Mouse (Mus musculus): ENCODE results near the gene Olfr1221. TPM values are rescaled to one million over a fixed set of nuclear protein-coding genes. Genes with fewer than 3 reads are reported as not detected.
"Not testable (repeated sequence)": the region's sequence is repeated elsewhere in the genome, so short reads cannot be mapped to it uniquely, and the experiment has no call there.

Gene Olfr1221
- polyA plus RNA-seq (2015; fragmentation: Nextera tagmentation; extraction: Ambion mirVana) = not detected in 2 replicates

- Histone ChIP-seq H3K27me3 (replicated peaks) (no peaks in the 10 kb centered on the region), H3K4me2 (replicated peaks) (no peak within 1 kb of the TSS), H3K9ac (no peak within 1 kb of the TSS), H3K36me3 (no peaks in the 10 kb centered on the region), H3K4me3 (replicated peaks) (no peak within 1 kb of the TSS), H3K4me1 (replicated peaks) (no peaks in the 10 kb centered on the region), H3K9me3 (no peaks in the 10 kb centered on the region), H3K27ac (no peak within 1 kb of the TSS)
- no peak for ATAC-seq
- 66% methylated on average over 2 of the region's 2 CpGs for WGBS
Measured at GRCm38 (mm10) chr2:89117183-89117582, at the start of gene Olfr1221. Olfr1221 (minus strand) TSS chr2:89117283.

GRCm38 (mm10) chr2:89164711-89165110, 47.6 kb upstream of the Olfr1221 start:
- not testable (repeated sequence) for H3K4me2 ChIP-seq (replicated peaks); H3K27ac ChIP-seq; H3K4me3 ChIP-seq (replicated peaks); ATAC-seq; H3K9me3 ChIP-seq; H3K36me3 ChIP-seq; H3K4me1 ChIP-seq (replicated peaks); H3K27me3 ChIP-seq (replicated peaks); H3K9ac ChIP-seq
- WGBS = 88% methylated on average over 4 of the region's 4 CpGs

DNA sequence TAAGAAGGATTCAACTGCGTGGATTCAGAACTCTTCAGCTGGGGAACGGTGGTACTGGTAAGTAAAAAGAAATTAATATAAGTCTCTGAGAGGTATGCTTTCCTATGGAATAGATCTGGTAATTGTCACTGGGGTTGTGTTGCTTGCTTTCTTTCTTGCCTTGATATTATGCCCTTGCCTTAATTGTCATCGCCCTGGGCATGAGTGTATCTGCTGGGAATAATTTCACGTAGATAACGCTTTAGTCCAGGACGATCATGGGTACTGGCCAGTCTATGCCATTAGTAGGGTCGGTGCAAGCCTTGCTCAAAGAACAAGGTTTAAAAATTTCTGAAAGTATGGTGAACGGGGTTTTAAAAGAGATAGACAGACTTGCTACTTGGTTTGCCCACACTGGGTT, 46.9 kb upstream of the Olfr1221 start, which contains the start of gene Olfr1224-ps1:
Olfr1224-ps1 (minus strand) TSS at position 101 of the 400 bp plus-strand sequence.
- not testable (repeated sequence) for H3K4me3 ChIP-seq (replicated peaks); H3K27ac ChIP-seq; H3K4me2 ChIP-seq (replicated peaks); H3K27me3 ChIP-seq (replicated peaks); H3K36me3 ChIP-seq; ATAC-seq; H3K9me3 ChIP-seq; H3K9ac ChIP-seq; H3K4me1 ChIP-seq (replicated peaks)
- WGBS = 94% methylated on average over 8 of the region's 8 CpGs

DNA sequence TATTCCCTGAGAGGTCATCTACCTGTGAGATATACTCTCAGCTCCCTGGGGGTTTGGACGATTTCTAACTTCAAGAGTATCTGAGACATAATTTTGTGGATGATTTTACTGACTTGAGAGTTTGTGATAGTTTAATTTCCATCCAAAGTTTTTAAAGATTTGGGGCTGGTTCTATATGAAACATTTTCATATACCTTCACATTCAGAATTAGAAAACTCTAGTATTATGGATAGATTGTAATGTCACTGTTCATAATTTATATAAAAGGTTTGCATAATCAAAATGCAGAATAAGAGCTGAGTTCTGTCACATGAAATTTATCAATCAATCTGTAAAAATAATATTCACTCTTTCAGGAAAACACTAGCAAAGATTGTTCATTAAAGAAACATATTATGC, 34.4 kb upstream of the Olfr1221 start, which contains the start of gene Olfr1223:
Olfr1223 (minus strand) TSS at position 101 of the 400 bp plus-strand sequence.
- no peak for ATAC-seq
- H3K9me3 ChIP-seq = no peaks in the 10 kb centered on the region
- H3K4me1 ChIP-seq (replicated peaks) = no peaks in the 10 kb centered on the region
- H3K4me3 ChIP-seq (replicated peaks) = no peak within 1 kb of the TSS
- no peaks in the 10 kb centered on the region for H3K36me3 ChIP-seq
- H3K9ac ChIP-seq = no peak within 1 kb of the TSS
- H3K27me3 ChIP-seq (replicated peaks) = no peaks in the 10 kb centered on the region
- H3K27ac ChIP-seq = no peak within 1 kb of the TSS
- no peak within 1 kb of the TSS for H3K4me2 ChIP-seq (replicated peaks)
- WGBS = 72% methylated on average over 1 of the region's 1 CpGs

GRCm38 (mm10) chr2:89132954-89133353, 15.9 kb upstream of the Olfr1221 start, which contains the start of gene Olfr1222:
Olfr1222 (minus strand) TSS chr2:89133054.
- Histone ChIP-seq H3K4me2 (replicated peaks) (no peak within 1 kb of the TSS), H3K4me1 (replicated peaks) (no peaks in the 10 kb centered on the region), H3K9ac (no peak within 1 kb of the TSS), H3K4me3 (replicated peaks) (no peak within 1 kb of the TSS), H3K36me3 (no peaks in the 10 kb centered on the region), H3K27me3 (replicated peaks) (no peaks in the 10 kb centered on the region), H3K27ac (no peak within 1 kb of the TSS), H3K9me3 (no peaks in the 10 kb centered on the region)
- 55% methylated on average over 3 of the region's 3 CpGs for WGBS
- ATAC-seq = no peak

DNA sequence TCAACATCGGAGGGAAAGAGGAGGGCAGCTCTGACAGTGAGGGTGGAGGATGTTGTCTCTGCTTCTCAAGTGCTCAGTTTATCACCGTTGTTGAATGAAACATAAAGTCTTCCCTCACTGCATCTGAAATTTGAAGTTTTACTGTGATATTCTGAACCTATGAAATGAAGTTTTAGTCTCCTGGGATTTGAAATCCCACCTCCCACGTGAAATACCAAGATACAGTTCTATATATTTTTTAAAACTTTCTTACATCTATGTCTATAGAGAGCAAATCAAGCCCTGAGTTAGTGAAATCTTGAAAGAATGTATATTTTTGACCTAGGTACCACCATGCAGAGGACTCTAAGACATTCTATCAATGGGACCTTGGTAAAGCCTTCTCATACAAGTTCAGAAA, 10.3 kb downstream of the Olfr1221 start, which contains the start of gene Olfr1220:
Olfr1220 (minus strand) TSS at position 101 of the 400 bp plus-strand sequence.
- 67% methylated on average over 3 of the region's 3 CpGs for WGBS
- no peaks in the 10 kb centered on the region for H3K9me3 ChIP-seq
- no peak within 1 kb of the TSS for H3K27ac ChIP-seq
- no peaks in the 10 kb centered on the region for H3K4me1 ChIP-seq (replicated peaks)
- H3K4me2 ChIP-seq (replicated peaks) = no peak within 1 kb of the TSS
- H3K27me3 ChIP-seq (replicated peaks) = no peaks in the 10 kb centered on the region
- no peak within 1 kb of the TSS for H3K9ac ChIP-seq
- no peak for ATAC-seq
- H3K4me3 ChIP-seq (replicated peaks) = no peak within 1 kb of the TSS
- no peaks in the 10 kb centered on the region for H3K36me3 ChIP-seq

DNA sequence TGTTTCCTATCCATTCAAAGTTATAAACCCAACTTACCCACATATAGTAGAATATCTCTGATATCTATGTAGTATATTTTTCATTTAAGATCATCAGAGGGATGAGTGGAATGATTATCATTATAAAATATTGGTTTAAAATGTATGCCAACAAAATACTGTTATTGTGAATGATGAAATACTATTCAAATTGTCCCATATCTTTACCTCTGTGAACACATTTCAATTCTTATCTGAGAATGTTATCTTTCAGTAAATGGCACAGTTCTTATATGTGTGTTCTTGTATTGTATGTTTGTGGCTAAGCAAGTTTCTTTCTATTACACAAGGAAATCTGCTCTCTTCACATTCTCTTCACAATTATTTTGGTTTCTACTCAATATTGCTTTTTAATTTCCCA, 11.4 kb downstream of the Olfr1221 start:
- no peak overlapping the region for H3K9ac ChIP-seq
- no peak for ATAC-seq
- no peak overlapping the region for H3K4me2 ChIP-seq (replicated peaks)
- no peaks in the 10 kb centered on the region for H3K9me3 ChIP-seq
- no peaks in the 10 kb centered on the region for H3K27me3 ChIP-seq (replicated peaks)
- no peak overlapping the region for H3K27ac ChIP-seq
- no peaks in the 10 kb centered on the region for H3K36me3 ChIP-seq
- no peaks in the 10 kb centered on the region for H3K4me1 ChIP-seq (replicated peaks)
- no peak overlapping the region for H3K4me3 ChIP-seq (replicated peaks)

DNA sequence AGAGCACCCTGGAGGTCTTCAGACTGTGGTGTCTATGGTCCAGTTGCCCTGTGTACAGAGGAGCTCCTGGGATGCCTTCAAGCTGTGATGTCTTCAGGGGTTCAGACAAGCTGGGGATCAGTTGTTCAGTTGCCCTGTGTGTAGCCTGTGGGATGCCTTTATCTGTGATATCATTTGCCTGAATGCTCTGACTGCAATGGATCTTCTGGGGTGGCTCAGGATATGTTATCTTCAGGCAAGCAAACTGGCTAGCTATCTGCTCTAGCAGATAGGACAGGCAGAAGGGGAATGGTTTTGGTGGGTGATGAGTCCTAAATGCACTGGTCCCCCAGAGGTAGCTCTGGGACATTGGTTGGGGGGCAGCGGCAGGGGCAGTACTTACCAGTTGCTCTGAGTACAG, 23.2 kb downstream of the Olfr1221 start:
- no peak overlapping the region for H3K4me3 ChIP-seq (replicated peaks)
- H3K9ac ChIP-seq = no peak overlapping the region
- no peak for ATAC-seq
- no peaks in the 10 kb centered on the region for H3K9me3 ChIP-seq
- H3K27me3 ChIP-seq (replicated peaks) = no peaks in the 10 kb centered on the region
- no peak overlapping the region for H3K4me2 ChIP-seq (replicated peaks)
- H3K36me3 ChIP-seq = no peaks in the 10 kb centered on the region
- H3K4me1 ChIP-seq (replicated peaks) = no peaks in the 10 kb centered on the region
- H3K27ac ChIP-seq = no peak overlapping the region
- 93% methylated on average over 1 of the region's 1 CpGs for WGBS

- no peak for ATAC-seq
- 58% methylated on average over 1 of the region's 1 CpGs for WGBS
Measured at GRCm38 (mm10) chr2:89083413-89083812, 33.7 kb downstream of the Olfr1221 start, which contains the start of gene Olfr1219. Olfr1219 (minus strand) TSS chr2:89083513.

GRCm38 (mm10) chr2:89081487-89081886, 35.6 kb downstream of the Olfr1221 start:
- ATAC-seq = no peak
- no peak overlapping the region for H3K4me2 ChIP-seq (replicated peaks)
- H3K4me3 ChIP-seq (replicated peaks) = no peak overlapping the region
- no peaks in the 10 kb centered on the region for H3K36me3 ChIP-seq
- no peaks in the 10 kb centered on the region for H3K9me3 ChIP-seq
- H3K27ac ChIP-seq = no peak overlapping the region
- H3K4me1 ChIP-seq (replicated peaks) = no peaks in the 10 kb centered on the region
- no peaks in the 10 kb centered on the region for H3K27me3 ChIP-seq (replicated peaks)
- H3K9ac ChIP-seq = no peak overlapping the region

More at GRCm38 (mm10) chr2:89083413-89083812, 33.7 kb downstream of the Olfr1221 start, which contains the start of gene Olfr1219:
- Histone ChIP-seq H3K9me3 (no peaks in the 10 kb centered on the region), H3K36me3 (no peaks in the 10 kb centered on the region), H3K4me2 (replicated peaks) (no peak within 1 kb of the TSS), H3K27me3 (replicated peaks) (no peaks in the 10 kb centered on the region), H3K4me1 (replicated peaks) (no peaks in the 10 kb centered on the region), H3K27ac (no peak within 1 kb of the TSS), H3K9ac (no peak within 1 kb of the TSS), H3K4me3 (replicated peaks) (no peak within 1 kb of the TSS)

DNA sequence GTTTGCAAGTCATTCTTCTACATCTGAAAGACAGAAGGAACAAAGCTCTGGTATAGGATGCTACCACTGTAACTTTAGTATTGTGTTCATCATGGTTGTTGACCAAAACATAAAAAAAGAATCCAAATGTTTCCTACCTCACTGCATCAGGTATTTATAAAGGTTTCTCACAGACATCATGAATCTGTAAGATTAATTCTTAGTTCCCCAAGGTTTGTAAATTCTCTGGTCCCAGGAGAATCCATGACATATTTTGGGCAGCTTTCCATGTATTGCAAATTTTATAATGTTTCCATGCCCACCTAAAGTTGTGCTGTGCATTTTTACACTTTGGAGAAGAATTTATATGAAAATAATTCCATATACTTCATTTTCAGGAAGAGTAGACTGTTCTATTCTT, 56.0 kb downstream of the Olfr1221 start, which contains the start of gene Olfr1218:
Olfr1218 (minus strand) TSS at position 101 of the 400 bp plus-strand sequence.
- Histone ChIP-seq H3K27me3 (replicated peaks) (no peaks in the 10 kb centered on the region), H3K4me3 (replicated peaks) (no peak within 1 kb of the TSS), H3K4me1 (replicated peaks) (no peaks in the 10 kb centered on the region), H3K9ac (no peak within 1 kb of the TSS), H3K9me3 (no peaks in the 10 kb centered on the region), H3K4me2 (replicated peaks) (no peak within 1 kb of the TSS), H3K36me3 (no peaks in the 10 kb centered on the region), H3K27ac (no peak within 1 kb of the TSS)
- no peak for ATAC-seq

Measured in intestine, embryonic 15.5 days (tissue).